Mouse (Mus musculus): ENCODE data around the gene Tcp11x2. TPM values are rescaled to one million over a fixed set of nuclear protein-coding genes. Genes with fewer than 3 reads are reported as not detected.
A peak's percentile ranks its signal among the peaks of the same experiment; 100 is the strongest.

Gene Tcp11x2
- not detected in 3 replicates for total RNA-seq (2017)

DNA sequence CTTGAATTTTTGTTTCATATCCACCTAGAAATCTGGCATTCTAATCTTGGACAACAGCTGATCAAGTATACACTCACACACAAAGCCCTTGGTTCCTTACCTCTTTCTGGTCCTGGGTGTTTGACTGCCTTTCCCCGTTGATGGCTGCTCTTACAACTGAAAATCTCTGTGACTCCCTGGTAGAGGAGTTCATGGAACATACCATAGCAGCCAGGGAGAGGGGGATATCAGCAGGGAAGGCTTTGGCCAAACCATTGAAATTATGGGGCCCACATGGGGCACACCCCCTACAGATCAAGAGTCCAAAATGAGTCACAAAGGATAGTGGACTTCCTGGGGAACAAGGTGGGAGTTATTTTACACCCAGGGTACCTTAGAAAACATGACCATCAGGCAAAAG is at the start of gene Tcp11x2:
Tcp11x2 (minus strand) TSS at position 158 of the 400 bp plus-strand sequence.
- ATAC-seq (replicated peaks; ENCODE audit: insufficient number of reproducible peaks, low FRiP score, low TSS enrichment, poor library complexity, severe bottlenecking) = no peak

DNA sequence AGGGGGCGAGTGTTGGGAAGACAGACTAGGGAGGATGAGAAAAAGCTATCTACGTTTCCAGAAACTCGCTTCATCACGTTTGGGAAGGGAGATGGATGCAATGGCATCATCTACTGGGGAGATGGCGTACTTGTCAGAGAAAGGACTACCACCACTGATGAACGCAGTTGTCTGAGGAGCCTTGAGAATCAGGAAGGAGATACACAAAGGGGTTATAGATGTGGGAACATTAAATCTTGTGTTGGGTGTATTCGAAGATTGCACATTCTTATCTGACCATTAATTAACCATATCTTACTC is 49.4 kb upstream of the Tcp11x2 start:
- no peak for ATAC-seq (replicated peaks; ENCODE audit: insufficient number of reproducible peaks, low FRiP score, low TSS enrichment, poor library complexity, severe bottlenecking)

GRCm38 (mm10) chrX:135742304-135743055 is 48.9 kb upstream of the Tcp11x2 start, which contains the start of the genes Armcx5 and Gprasp1:
TSS of gene Armcx5 (plus strand) at chrX:135742733.
TSS of gene Gprasp1 (plus strand) at chrX:135742733.
- ATAC-seq (replicated peaks; ENCODE audit: insufficient number of reproducible peaks, low FRiP score, low TSS enrichment, poor library complexity, severe bottlenecking) = peak; percentile 99

- ATAC-seq (replicated peaks; ENCODE audit: insufficient number of reproducible peaks, low FRiP score, low TSS enrichment, poor library complexity, severe bottlenecking) = peak; percentile 80
These were observed 45.3 kb upstream of the Tcp11x2 start for GRCm38 (mm10) chrX:135738730-135739520.

GRCm38 (mm10) chrX:135725161-135725560 is 31.6 kb upstream of the Tcp11x2 start, which contains the start of gene Tmsb15a:
TSS of gene Tmsb15a (minus strand) at chrX:135725261.
- no peak for ATAC-seq (replicated peaks; ENCODE audit: insufficient number of reproducible peaks, low FRiP score, low TSS enrichment, poor library complexity, severe bottlenecking)

GRCm38 (mm10) chrX:135712845-135713244 is 19.3 kb upstream of the Tcp11x2 start:
- ATAC-seq (replicated peaks; ENCODE audit: insufficient number of reproducible peaks, low FRiP score, low TSS enrichment, poor library complexity, severe bottlenecking) = no peak

DNA sequence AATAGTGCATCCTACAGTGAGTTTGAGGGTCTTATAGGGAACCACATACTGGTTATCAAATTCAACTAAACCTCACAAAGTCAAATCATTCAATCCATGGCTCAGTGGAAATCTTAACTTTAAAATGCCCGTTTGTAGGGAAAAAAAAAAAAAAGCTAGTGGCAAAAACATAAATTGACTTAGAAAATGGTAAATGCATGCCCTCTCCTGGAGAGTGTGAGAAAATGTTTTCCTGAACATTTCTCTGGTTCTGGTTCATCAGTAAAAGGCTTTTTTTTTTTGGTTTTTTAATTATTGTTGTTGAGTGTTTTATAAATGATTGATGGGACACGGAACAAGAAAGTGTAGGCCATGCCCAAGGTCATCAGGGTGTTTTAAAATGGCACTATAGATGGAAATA is 10.8 kb upstream of the Tcp11x2 start:
- ATAC-seq (replicated peaks; ENCODE audit: insufficient number of reproducible peaks, low FRiP score, low TSS enrichment, poor library complexity, severe bottlenecking) = no peak

DNA sequence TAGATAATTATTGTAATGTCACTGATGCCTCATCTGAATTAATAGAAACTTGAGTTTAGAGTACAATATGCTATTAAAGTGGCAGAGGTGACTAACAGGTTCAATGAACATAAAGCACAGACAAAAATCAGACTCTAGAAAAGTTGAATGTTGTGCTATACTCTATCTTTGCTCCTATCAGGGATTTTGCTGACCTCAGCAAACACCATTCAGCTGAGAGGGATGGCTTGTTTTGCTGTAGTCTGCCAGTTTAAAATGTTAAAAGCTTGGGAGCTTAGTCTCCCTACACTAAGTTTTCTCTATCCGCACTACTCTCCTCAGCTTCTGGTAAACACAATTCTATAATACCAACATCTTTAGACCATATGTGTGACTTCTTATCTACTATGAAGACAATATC is 9.5 kb upstream of the Tcp11x2 start:
- ATAC-seq (replicated peaks; ENCODE audit: insufficient number of reproducible peaks, low FRiP score, low TSS enrichment, poor library complexity, severe bottlenecking) = no peak

DNA sequence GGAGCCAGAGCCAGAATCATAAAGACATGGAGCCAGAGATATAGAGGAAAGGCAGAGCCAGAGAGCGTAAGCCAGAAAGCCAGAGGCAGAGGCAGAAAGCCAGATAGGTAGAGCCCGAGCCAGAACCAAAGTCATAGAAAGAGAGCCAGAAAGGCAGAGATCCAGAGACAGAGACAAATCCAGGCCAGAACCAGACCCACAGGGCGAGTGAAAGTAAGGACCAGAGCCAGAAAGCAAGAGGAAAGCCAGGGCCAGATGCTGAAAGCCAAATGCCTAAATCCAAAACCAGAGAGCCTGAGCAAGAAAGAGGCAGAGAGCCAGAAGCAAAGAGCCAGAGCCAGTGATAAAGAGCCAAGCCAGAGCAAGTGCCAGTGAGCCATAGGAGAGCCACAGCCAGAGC is 5.8 kb downstream of the Tcp11x2 start:
- no peak for ATAC-seq (replicated peaks; ENCODE audit: insufficient number of reproducible peaks, low FRiP score, low TSS enrichment, poor library complexity, severe bottlenecking)

- no peak for ATAC-seq (replicated peaks; ENCODE audit: insufficient number of reproducible peaks, low FRiP score, low TSS enrichment, poor library complexity, severe bottlenecking)
These were observed 11.7 kb downstream of the Tcp11x2 start for GRCm38 (mm10) chrX:135681858-135682257.

DNA sequence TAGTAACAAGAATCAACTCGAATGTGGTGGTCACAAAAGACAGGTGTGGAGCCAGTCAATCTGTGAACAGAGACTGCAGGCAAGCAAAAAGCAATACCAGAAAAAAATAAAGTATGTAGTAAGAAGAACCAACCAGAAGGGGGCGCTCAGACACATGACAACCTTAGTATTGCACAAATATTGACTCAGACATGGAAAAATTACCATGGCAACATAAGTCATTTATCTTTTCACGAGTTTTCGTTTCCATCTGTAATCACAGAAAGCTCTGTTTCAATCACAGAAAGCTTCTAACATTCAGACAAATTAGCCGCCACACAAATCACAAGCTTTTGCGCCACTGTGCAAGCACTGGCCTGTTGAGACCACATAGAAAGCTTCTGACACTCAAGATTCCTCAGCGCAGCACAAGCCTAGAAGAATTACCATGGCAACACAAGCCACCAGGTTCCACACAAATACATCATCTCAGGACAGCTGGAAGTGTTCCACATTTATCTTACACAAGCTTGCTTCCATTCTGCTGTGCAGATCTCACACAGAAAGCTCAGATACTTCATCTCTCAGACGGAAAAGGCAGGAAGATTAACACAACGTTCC is 41.3 kb downstream of the Tcp11x2 start:
- no peak for ATAC-seq (replicated peaks; ENCODE audit: insufficient number of reproducible peaks, low FRiP score, low TSS enrichment, poor library complexity, severe bottlenecking)

DNA sequence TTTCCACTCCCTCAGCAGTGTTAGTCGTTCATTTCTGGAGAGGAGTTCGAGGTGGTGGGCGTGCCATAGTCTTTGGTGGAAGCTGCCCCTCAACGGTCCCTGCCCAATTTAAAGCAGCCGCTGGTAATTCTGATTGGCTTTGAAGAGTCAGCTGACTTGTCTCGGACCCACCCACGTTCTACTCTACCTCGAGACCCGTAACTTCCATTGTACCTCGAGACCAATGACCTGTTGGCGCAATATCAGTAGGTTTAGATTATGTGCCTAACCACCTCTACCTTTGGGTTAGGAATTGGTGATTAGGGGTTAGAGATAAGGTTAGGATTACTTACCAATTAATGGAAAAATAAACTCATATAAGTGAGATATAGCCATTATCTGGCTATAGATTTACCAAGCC is 66.0 kb downstream of the Tcp11x2 start, which contains the start of gene Prame:
Prame (minus strand) TSS at position 101 of the 400 bp plus-strand sequence.
- ATAC-seq (replicated peaks; ENCODE audit: insufficient number of reproducible peaks, low FRiP score, low TSS enrichment, poor library complexity, severe bottlenecking) = no peak

Other genes starting within 250 kb of the Tcp11x2 start
- not detected in 3 replicates for gene AV320801, start 199.2 kb downstream of the Tcp11x2 start, total RNA-seq (2017)
- not detected in 3 replicates for gene Nxf7, start 95.0 kb downstream of the Tcp11x2 start, total RNA-seq (2017)
- not detected in 3 replicates for gene Prame, start 66.1 kb downstream of the Tcp11x2 start, total RNA-seq (2017)
- 1.6 to 10.3 TPM in 2 of 3 replicates, not detected in the other for gene Tmsb15a, start 31.5 kb upstream of the Tcp11x2 start, total RNA-seq (2017)
- 26.9 to 46.5 TPM (median 27.9 TPM) in 3 replicates for gene Armcx5, start 48.9 kb upstream of the Tcp11x2 start, total RNA-seq (2017)
- gene Gprasp1, start 48.9 kb upstream of the Tcp11x2 start, total RNA-seq (2017) = 22.4 to 50.7 TPM (median 37.0 TPM) in 3 replicates
- 3.0 to 4.0 TPM (median 3.3 TPM) in 3 replicates for gene Bhlhb9, start 103.8 kb upstream of the Tcp11x2 start, total RNA-seq (2017)
- gene Gprasp2, start 145.2 kb upstream of the Tcp11x2 start, total RNA-seq (2017) = 0.32 TPM in 1 of 3 replicates, not detected in the others

Measured in monocyte, adult 5-6 weeks (primary cell).